Mouse (Mus musculus): ENCODE measurements around the gene Ccdc138.

Ccdc138 gene

DNA sequence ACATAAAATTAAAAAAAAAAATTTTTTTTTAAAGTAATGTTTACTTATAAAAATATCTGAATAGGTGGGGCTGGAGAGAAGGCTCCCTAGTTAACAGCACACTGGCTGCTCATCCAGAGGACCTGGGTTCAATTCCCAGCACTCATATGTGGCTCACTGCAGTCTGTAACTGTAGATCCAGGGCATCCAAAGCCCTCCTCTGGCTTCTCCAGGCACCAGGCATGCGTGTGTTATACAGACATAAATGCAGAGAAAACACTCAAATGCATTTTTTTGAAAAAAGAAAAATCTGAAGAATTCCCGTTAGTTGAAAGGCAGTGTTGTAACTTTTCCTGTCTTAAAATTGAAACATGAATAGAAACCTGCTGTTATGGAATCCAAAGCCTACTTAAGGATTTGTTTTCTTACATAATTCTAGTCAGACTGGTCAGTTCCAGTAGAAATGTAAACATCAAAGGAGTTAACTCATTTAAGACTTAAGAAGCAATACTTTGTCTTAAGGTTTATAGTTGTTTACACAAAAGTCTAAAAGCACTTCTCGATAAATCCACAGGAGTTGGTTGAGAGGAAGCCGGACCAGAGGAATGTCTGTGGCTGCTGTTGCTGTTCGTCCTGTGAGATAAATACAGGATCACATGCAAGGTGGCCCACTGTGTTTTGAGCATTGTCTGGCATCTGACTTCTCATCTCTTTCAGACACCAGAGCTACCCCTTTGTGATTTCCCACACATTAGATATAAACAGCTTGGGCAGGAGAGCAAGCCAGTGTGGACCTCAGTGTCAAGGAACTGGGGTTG, 87.9 kb downstream of the Ccdc138 start:
- DNase-seq, result no peak

- no peak for DNase-seq
Observed at GRCm38 (mm10) chr10:58594486-58594885, 96.7 kb downstream of the Ccdc138 start.

GRCm38 (mm10) chr10:58595197-58595596, 97.4 kb downstream of the Ccdc138 start:
- no peak for DNase-seq

DNA sequence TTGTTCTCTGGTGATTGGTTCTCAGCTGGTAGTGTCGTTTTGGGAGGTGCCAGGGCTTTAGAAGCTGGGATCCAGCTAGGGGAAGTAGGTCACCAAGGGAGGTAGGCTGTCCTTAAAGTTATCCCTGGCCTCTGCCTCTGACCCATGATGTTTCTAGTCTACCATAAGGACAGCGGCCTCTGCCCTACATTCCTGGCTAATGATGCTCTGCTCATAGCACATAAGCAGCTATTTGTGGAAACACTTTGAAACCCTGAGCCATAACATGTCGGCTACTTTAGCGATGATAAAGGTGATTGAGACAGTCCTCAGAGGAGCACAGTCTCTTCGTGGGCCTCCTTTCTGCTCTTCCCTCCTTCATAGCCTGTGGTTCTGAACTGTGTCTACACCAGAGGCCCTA, 98.1 kb downstream of the Ccdc138 start:
- DNase-seq, result no peak

DNA sequence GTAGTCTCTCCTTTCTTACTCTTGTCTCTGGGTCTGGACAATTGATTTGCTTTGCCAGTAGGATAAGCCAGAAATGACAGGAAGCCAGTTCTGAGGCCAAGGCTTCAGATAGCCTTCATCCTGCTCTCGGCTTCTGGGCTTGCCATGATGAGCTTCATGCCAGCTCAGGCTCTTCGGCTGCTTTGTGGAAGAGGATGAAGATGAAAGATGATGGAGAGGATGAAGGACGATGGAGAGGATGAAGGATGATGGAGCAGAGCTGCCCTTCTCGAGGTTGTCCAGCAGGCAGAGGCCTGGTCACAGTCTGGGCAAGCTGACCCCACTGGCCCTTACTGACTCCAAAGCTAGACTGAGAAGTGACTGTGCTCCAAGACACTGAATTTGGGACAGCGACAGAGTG, 102.4 kb downstream of the Ccdc138 start:
- DNase-seq, result no peak

DNA sequence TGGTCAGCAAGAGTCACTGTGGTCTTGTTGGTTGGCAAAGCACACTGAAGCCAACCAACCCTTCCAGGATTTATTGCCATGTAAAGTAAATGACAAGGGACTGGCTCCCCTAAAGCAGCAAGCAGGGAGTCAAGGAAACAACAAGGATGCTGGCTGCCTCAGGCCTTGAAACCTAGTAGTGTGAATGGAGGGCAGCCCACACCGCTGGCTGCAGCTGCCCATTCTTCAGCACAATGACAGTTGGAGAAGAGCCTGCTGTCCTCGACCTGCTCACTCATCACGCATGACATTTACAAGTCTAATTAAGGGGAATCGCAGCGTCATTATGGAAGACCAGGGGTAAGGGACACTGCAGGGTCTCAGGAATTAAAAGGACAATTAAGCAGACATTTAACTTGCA, 103.2 kb downstream of the Ccdc138 start:
- DNase-seq, result no peak

DNA sequence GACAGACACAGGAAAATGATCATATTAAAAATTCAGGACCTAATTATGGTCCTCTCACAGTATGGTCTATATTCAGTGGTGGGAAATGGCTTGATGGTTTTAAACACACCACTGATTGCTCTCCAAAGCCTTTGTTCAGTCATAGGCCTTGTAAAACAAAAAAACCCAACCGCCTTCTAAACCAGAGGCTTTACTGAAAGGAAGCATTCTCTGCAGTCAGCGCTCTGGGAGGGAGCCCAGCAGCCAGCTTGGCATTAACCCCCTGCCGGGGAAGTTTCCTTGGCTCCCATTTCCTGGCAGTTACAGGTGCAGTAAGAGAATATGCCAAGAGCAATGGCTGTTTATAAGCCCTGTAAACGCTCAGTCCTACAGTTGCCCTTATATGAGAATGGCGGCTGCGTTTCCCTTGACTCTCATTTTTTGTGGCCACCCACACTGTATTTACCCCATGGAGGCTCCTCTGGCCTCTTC, 103.7 kb downstream of the Ccdc138 start:
- no peak for DNase-seq

DNA sequence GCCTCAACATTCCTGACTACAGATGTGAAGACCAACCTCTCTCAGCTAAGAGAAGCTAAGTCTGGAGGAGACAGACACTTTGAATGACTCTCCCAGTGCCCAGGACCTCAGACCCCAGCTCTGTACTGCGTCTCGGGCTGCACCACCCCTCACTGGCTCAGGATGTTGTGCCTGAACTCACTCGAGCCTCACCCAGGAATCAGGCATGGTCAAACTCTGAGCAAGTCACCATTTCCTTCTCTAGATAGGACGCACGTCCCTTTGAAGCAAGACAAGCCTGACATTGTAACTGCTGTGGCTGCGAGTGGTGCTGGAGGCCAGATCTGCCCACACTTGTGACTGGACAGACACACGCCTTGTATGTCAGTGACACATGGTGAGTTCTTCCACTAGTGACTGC, 104.2 kb downstream of the Ccdc138 start:
- DNase-seq, result no peak

DNA sequence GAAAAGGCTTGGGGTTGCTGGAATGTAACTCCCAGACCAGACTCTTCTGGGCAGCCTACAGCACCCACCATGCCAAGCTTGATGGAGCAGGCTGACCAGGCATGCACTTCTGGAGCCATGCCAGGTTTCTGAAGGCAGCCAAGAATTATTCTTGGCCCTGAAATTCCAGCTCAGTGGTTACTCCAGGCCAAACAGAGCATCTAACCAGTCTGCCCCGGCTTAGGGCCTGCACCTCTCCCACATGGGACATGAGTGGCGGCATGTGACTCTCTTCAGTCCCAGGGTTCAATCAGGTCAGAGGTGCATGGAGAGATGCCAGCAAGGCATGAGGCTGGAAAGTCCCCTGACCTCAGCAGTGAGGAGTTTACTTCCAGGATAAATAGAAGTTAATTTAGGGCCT, 107.0 kb downstream of the Ccdc138 start:
- DNase-seq, result peak; percentile 82 to 86

DNA sequence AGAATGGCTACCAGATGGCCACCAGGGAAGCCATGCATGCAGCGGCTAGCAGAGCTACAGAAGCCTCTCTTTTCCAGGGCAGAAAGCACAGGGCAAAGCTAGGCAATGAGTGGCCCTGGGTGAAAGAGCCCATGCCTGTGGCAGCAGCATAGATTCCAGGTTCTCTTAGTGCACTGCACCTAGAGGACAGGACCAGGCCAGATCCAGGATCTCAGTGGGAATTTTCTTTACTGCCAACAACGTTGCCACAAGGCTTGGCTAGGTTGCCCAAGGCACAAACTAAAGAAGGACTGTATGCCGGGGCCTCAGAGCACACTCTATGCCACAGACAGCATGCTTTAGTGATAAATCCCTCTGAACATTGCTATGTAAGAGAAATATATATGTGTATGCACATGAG, 108.6 kb downstream of the Ccdc138 start:
- no peak for DNase-seq

- DNase-seq, result no peak
Observed at GRCm38 (mm10) chr10:58608858-58609257, 111.1 kb downstream of the Ccdc138 start.

- DNase-seq, result no peak
Observed at GRCm38 (mm10) chr10:58610484-58611261, 112.9 kb downstream of the Ccdc138 start.

- DNase-seq, result no peak
Observed at GRCm38 (mm10) chr10:58614601-58615000, 116.9 kb downstream of the Ccdc138 start.

DNA sequence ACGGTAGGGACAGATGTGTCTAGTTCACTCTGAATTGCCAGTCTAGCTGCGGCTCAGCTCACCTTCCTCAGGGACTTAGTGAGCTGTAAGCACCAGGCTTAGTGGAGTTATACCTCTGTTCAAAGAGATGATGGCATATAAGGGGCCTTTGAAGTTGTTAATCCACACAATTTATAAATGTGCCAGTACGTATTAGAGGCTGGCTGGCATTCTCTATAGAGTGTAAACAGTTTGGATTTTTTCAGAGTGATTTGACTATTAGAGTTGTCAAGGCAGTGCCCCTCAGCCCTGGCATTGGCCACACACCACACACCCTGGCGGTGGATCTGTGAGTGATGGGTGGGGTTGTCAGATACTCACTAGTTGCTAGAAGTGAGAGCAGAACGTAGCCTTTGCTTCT, 118.8 kb downstream of the Ccdc138 start:
- DNase-seq, result no peak

DNA sequence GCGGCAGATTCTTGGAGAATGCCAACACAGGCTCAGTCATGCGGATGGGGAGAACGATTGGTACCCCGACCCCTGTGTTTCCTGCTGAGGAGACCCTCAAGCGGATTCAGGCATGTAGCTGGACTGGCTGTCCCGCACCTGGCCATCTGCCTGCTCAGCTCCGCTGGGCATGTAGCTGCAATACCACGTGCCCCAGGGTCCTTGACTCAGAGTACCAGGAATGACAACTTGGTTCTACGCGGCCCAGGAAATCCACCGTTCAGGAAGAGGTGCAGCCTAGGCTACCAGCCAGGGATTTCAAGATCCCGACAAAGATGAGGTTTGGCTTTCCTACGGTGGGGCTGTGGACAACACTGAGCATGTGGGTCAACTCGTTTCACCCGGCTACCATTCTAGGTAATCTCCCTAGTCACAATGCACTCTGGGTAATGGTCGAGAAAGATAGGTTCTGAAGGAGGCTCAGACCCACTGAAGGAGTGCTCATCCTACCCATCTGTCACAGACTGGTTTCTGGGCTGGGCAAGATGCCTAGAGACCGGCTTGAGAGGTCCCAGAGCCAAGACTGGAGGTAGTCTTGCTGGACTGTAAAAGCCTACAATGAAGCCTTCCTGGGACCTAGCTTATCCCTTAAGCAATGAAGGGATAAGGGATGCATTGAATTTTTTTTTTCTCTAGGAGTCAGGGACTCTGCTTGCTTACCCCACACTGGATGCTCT, 120.9 kb downstream of the Ccdc138 start:
- no peak for DNase-seq

DNA sequence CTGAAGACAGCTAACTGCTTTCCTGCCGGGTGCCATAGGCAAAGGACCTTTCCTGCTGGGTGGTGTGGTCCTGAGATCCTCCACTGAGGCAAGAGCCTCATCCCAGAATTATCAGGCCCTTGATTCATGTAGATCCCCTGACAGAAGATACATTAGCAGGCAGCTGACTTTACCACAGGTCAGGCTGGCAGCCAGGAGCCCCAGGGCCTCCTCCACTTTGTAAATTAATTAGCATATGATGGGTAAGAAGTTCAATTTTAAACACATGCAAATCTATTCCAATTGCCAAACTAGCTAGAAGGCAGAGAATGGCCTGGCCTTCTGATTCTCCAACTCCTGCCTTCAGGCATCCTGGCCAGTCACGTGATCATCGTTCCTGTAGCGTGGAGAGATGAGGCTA, 121.5 kb downstream of the Ccdc138 start:
- no peak for DNase-seq

- no peak for DNase-seq
Observed at GRCm38 (mm10) chr10:58624848-58625711, 127.3 kb downstream of the Ccdc138 start.

Data from kidney, postnatal 4 days (tissue).